Mouse (Mus musculus): ENCODE results near the gene Rad23b.
"Not testable (repeated sequence)": the region's sequence is repeated elsewhere in the genome, so short reads cannot be mapped to it uniquely, and the experiment has no call there.

Rad23b gene

GRCm38 (mm10) chr4:55349452-55350218, at the start of gene Rad23b:
Gene Rad23b (plus strand): TSS chr4:55350043.
- DNase-seq (ENCODE audit: inconsistent ontology term) = peak; percentile 99

GRCm38 (mm10) chr4:55304121-55304520, 45.7 kb upstream of the Rad23b start:
- DNase-seq (ENCODE audit: inconsistent ontology term) = no peak

- DNase-seq (ENCODE audit: inconsistent ontology term) = no peak
Measured at GRCm38 (mm10) chr4:55306636-55307035, 43.2 kb upstream of the Rad23b start.

GRCm38 (mm10) chr4:55316726-55317125, 33.1 kb upstream of the Rad23b start:
- peak; percentile 6 for DNase-seq (ENCODE audit: inconsistent ontology term)

GRCm38 (mm10) chr4:55318350-55318749, 31.5 kb upstream of the Rad23b start:
- DNase-seq (ENCODE audit: inconsistent ontology term) = not testable (repeated sequence)

- DNase-seq (ENCODE audit: inconsistent ontology term) = peak; percentile 35
Measured at GRCm38 (mm10) chr4:55325786-55326518, 23.9 kb upstream of the Rad23b start.

- no peak for DNase-seq (ENCODE audit: inconsistent ontology term)
Measured at GRCm38 (mm10) chr4:55327508-55327907, 22.3 kb upstream of the Rad23b start.

DNA sequence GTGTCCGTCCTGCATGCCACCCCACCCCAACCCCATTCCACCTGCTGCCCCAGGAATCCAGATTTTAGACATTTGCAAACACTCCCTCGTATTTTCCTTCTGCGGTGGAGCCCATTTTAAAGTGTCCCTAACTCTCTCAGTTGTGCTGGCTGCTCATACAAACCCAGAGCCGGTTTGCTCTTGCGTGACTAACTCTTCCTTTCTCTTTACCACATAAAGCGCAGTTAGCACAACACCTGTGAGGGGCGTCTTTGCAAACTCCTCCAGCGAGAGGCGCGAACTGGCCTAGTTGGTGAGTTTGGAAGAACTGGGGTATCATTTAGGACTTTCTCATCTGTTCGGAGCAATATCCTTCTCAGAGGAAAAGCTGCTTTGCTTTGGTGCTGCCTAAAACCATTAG, 21.4 kb upstream of the Rad23b start:
- no peak for DNase-seq (ENCODE audit: inconsistent ontology term)

DNA sequence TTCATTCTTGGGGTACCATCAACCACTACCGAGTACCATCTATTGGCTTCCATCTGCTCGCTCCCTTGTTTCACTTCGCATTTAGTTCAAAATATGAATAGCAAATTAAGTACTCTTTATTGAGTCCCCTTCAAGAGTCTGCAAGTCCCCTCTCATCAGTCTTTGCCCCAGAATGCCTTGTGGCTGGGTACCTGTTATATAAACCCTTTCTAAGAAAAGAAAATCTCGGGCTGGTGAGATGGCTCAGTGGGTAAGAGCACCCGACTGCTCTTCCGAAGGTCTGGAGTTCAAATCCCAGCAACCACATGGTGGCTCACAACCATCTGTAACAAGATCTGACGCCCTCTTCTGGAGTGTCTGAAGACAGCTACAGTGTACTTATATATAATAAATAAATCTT, 20.9 kb upstream of the Rad23b start:
- DNase-seq (ENCODE audit: inconsistent ontology term) = not testable (repeated sequence)

DNA sequence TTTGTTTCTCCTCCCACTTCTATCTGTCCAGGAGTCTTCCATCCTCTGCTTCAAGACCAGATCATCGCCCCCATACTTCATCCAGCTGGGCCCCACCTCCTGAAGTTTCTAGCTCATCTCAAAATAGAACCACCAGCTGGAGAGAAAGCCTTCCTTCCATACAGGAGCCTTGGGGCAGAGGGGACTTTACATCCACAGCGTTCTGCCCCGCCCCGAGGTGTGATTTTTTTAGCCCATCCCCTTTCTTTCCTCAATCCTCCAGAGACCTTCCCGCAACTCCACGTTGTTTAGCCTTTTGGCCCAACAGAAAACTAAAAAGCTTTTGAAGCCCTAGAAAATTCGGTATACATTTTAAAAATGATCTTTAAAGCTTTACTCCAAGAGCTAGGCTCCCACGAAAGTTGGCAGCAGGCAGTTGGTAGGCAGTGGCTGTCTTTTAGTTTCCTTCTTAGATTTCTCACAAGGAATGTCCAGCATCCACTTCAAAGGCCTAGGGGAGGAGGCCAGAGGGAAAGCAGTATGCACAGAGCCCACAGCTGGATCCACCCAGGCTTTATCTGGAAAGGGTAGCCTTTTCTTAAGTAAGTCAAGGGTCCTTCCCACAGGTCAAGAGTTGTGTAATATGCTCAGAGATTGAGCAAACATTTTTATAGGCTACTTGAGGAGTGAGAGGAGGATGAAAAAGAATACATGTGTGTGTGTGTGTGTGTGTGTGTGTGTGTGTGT, 20.1 kb upstream of the Rad23b start:
- DNase-seq (ENCODE audit: inconsistent ontology term) = no peak

GRCm38 (mm10) chr4:55335030-55335770, 14.6 kb upstream of the Rad23b start:
- peak; percentile 73 for DNase-seq (ENCODE audit: inconsistent ontology term)

DNA sequence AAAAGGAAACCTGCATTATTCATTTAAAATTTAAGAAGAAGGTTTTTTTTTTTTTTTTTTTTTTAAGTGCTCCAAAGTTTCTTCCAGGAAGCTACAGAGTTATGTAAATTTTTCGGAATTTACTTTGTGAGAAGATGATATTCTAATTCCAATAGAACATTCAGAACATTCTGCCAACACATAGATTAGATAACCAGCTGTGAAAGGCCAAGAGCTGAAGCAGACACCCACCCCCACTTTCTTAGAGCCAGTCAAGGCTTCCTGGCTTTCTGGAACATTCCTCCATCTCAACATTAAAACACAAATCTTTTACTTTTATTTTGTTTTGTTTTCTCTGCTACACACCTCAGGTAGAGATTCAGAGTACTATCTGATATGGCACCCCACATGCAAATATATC, 10.9 kb upstream of the Rad23b start:
- no peak for DNase-seq (ENCODE audit: inconsistent ontology term)

- no peak for DNase-seq (ENCODE audit: inconsistent ontology term)
Measured at GRCm38 (mm10) chr4:55339388-55339787, 10.5 kb upstream of the Rad23b start.

DNA sequence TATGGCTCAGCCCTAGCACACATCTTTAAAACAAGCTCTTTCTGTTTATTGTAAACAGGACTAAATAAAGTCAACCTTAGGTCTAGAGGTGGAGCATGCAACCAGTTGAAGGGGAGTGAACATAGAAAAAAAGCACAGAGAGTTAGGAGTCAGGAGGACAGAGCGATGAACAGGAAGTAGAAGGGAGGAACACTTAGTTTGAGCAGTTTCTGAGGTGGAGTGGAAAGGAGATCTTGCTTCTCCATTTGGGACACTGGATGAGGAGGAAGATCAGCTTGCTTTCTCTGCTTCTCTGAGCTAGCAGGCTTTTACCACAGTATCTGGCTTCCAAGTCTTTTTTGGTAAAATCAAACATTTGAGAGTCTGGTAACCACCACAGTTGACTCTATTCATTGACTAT, 8.0 kb upstream of the Rad23b start:
- DNase-seq (ENCODE audit: inconsistent ontology term) = no peak

DNA sequence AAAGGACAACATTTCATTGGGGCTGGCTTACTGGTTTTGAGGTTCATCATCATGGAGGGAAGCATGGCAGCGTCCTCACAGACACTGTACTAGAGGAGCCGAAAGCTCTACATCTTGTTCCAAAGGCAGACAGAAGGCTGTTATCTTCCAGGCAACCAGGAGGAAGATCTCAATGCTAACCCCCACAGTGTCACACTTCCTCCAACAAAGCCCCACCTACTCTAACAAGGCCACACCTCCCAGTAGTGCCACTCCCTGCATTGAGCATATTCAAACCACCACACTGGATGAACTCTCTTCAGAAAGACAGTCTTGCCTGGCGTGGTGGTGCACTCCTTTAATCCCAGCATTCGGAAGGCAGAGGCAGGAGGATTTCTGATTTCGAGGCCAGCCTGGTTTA, 7.2 kb upstream of the Rad23b start:
- no peak for DNase-seq (ENCODE audit: inconsistent ontology term)

DNA sequence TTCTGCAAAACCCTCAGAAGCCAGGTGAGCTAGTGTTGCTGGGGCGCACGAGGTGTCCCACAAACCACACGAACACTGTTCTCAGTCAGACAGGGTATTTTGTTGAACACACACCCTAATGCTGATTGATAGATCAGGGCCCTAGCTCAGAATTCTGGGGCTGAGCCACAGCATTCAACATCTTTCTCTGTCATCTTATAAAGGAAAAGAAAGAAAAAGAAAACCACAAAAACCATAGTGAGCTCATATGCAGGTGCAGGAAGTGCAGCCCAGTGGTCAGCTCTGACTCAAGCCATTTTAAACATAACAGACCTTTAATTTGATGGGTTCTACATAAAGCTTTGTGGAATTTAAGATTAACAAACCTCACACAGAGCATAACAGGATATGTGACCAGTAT, 6.6 kb upstream of the Rad23b start:
- DNase-seq (ENCODE audit: inconsistent ontology term) = peak; percentile 25

- peak; percentile 5 for DNase-seq (ENCODE audit: inconsistent ontology term)
Measured at GRCm38 (mm10) chr4:55348759-55349451, 938 bp upstream of the Rad23b start.

DNA sequence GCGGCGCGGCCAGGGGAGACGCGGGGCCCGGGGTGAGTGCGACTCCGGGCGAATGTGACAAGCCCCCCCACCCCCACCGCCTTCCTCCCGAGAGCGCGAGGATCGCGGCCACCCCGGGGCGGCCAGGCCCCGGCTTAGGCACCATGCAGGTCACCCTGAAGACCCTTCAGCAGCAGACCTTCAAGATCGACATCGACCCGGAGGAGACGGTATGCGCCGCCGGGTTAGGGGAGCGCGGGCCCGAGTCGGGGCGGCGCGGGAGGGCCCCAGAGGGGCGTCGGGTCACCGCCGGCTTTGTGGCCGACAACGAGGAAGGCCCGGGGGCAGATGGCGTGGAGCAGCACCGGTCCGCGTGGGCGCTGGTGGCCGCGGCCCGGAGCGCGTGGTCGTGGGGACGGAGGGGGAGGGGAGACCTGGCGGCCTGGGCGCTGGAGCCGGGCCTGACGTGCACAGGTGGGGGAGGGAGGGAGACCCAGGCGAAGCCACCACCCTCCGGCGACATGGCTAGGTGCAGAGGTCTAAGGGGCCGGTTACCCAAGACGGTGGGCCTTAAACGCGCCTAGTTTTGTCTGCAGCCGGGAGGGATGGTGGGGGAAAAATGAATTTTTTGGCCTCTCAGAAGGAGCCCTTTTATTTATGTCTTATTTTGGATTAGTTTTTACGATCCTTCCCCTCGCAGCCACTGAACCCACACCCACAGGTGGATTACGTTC, 532 bp downstream of the Rad23b start:
- DNase-seq (ENCODE audit: inconsistent ontology term) = no peak

- DNase-seq (ENCODE audit: inconsistent ontology term) = peak; percentile 44
Measured at GRCm38 (mm10) chr4:55351037-55351436, 1.2 kb downstream of the Rad23b start.

DNA sequence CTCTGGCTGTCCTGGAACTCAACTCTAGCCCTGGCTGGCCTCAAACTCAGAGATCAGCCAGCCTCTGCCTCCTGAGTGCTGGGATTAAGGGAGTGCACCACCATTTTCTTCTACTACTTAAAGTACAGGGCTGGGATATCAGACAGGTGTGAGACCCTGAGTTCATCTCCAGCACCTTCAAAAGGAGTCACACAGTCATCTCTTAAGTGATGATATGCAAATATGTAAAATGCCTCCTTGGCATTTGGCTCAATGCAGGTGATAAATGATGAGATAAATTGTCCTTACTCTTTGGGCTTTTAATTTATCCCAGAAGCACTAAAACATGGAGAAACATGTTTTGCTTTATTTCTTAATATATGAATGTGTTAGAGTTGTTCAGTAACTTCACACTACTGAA, 2.0 kb downstream of the Rad23b start:
- no peak for DNase-seq (ENCODE audit: inconsistent ontology term)

- no peak for DNase-seq (ENCODE audit: inconsistent ontology term)
Measured at GRCm38 (mm10) chr4:55354038-55354437, 4.2 kb downstream of the Rad23b start.
